Mouse (Mus musculus) layer of hippocampus, postnatal 36 days (tissue): ENCODE results near the gene Lct. TPM values are rescaled to one million over a fixed set of nuclear protein-coding genes. Genes with fewer than 3 reads are reported as not detected.
"Not testable (repeated sequence)": the region's sequence is repeated elsewhere in the genome, so short reads cannot be mapped to it uniquely, and the experiment has no call there.

Experiments
- DNase-seq, 2 experiments: peaks; one replicate each; pipeline ENCODE4 v3.0.0; 2022
- total RNA-seq, 2 experiments: library from RNA; stranded (reverse); gene quantifications; 2 replicates each; pipeline ENCODE4 v1.2.3; 2021

Gene Lct
- 10 to 100 TPM; 58.3 to 71.0 TPM for total RNA-seq

DNA sequence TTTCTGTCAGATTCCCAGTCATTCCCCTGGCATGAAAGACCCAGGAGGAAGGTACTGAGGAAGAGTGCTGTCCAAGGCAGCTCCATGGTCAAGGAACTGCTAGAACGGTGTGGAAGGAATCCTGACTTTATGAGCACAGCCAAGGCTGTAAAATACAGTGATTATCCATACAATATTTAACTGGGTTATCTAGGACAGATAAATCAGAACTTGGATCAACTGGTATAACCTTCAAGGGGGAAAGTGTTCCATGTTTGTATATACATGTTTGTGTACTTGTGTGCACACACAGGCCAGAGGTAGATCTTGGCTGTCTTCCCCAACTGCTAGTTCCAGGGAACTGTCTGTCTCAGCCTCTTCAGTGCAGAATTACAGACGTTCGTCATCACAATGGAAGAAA lies at the start of gene Lct:
Lct (minus strand) TSS at position 101 of the 400 bp plus-strand sequence.
- no peak for DNase-seq

DNA sequence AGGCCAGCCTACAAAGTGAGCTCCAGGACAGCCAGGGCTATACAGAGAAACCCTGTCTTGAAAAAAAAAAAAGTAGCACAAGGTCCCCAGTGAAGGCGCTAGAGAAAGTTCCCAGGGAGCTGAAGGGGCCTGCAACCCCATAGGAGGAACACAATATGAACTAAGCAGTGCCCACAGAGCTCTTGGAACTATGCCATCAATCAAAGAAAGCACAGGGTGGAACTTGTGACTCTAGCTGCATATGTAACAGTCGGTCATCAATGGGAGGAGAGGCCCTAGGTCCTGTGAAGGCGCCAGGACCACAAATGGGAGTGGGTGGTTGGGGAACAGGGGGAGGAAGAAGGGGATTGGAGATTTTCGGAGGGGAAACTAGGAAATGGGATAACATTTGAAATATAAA lies 48.7 kb upstream of the Lct start:
- DNase-seq: no peak

DNA sequence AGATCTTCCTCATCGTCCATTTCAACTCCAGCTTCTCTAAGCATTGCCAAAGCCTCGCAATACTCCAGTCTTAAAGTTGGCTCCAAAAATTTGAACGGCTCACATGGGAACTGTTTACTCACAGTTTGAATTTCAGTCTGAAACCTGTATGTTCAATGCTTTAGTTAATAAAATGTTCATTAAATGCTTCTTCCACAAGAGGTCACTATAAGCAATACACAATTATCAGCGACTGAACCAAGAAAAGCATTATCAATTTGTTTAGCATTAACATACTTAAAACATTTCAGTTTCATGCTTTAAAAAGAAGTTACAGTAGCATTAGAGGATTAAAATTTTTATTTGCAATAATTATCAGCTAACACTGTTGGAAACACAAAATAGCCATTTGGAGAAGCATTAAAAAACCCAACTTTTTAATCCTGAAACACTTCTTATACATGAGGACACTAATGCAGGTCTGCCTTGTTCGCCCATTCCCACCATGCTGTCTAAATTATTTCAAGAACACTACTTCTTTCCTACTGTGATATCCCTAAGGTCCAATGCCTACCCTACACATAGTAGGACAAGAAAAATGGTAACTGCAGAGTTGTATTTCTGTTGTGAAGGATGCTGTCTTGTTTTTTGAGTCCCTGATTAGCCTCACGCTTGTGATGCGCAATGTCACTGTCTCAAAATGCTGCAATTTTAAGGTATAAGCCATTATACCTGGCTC lies 44.2 kb upstream of the Lct start:
- no peak for DNase-seq

GRCm38 (mm10) chr1:128368732-128369441 lies 40.8 kb upstream of the Lct start:
- peak in 1 of 2 experiments; percentile 50 for DNase-seq

- peak; percentile 25 to 34 for DNase-seq
These were observed 32.5 kb upstream of the Lct start for GRCm38 (mm10) chr1:128360601-128361000.

- DNase-seq: peak; percentile 88 to 90
These were observed 31.6 kb upstream of the Lct start, which contains the start of gene Mcm6 for GRCm38 (mm10) chr1:128359554-128360376. Gene Mcm6 (minus strand): TSS chr1:128359664.

DNA sequence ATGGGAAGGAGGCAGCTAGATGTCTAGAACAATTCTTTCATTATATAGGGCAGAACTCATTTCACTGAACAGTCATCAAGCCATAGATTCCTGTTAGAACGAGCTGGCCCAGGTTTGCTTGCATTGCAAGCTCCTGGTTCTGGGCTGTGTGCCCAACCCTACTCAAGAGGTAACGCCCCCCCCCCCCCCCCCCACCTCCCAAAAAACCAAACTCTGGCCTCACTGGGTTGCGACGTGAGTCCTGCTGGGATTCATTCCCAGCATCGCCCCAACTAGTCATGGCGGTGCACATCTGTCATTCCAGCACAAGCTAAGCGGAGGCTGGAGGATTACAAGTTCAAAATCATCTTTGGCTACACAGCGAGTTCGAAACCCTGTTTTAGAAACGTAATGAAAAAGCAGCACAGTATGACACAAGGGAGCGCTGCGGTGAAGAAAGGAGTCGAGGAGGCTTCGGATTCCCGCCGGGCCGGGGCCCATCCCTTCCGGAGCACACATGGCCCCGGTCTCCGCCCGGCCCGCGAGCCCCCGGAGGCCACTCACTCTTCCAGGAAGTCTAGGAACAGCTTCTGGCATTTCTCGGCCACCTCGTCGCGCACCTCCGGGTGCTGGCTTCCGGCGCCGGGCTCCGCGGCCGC lies 30.9 kb upstream of the Lct start:
- no peak for DNase-seq

- no peak for DNase-seq
These were observed 30.2 kb upstream of the Lct start for GRCm38 (mm10) chr1:128358276-128358675.

DNA sequence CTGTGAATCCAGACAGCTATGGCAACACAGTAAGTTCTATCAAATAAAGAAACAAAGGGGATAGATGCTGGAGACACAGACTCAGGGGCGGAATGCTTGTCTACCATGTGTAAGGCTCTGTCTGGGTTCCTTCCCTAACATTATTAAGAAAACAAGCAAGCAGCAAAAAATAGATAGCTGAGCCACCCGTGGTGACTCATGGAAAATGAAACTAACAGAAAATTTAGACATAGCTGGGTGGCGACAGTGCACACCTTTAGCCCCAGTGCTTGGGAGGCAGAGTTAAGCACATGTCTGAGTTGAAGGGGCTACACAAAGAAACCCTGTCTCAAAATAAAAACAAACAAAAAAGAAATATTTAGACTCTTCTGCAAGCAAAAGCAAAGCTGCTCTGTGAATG lies 29.3 kb upstream of the Lct start:
- DNase-seq: no peak

- DNase-seq: no peak
These were observed 25.0 kb upstream of the Lct start for GRCm38 (mm10) chr1:128353092-128353491.

- DNase-seq: no peak
These were observed 16.1 kb upstream of the Lct start for GRCm38 (mm10) chr1:128344232-128344631.

DNA sequence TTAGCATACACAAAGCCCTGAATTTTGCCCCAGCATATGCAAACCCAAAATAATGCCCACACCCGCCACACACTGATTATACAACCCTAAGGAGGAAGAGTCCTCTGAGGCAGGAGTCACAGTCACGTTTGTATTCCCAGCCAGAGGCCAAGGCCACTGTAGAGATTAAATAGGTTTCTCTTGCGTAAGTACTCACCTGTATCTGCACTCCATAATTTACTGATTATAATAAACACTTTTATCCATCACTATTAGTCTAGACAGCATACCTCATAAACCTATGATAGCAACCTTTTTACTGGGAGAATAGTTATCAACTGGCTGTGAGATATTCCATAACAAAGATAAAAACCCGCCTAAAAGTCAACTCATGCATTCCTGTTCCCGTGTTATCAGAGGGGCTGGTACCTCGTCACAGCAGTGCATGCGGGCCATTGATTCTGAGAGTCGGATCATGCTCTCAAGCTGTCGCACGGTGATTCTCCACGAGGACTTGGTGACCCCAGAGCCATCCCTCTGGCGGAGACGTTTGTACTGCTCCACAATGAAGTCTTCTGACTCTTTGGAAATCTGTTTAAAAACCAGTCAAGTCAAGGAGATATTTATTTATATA lies 9.7 kb upstream of the Lct start:
- DNase-seq: no peak

GRCm38 (mm10) chr1:128330313-128330712 lies 2.2 kb upstream of the Lct start:
- no peak for DNase-seq

DNA sequence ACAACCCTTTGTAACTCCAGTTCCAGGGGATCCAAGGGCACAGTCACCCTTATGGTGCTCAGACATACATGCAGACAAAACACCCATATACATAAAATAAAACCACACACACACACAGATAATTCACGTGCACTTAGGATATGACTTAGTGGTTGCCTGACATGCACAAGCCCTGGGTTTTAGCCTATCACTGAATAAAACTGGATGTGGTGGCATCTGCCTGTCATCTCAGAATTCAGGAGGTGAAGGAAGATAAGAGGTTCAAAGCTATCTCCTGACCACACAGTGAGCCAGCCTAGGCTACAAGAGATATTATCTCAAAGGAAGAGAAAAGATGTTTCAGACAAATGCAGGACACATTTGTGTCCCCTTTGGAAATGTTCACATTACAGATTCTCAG lies 953 bp downstream of the Lct start:
- no peak for DNase-seq

- DNase-seq: no peak
These were observed 3.3 kb downstream of the Lct start for GRCm38 (mm10) chr1:128324776-128325175.

DNA sequence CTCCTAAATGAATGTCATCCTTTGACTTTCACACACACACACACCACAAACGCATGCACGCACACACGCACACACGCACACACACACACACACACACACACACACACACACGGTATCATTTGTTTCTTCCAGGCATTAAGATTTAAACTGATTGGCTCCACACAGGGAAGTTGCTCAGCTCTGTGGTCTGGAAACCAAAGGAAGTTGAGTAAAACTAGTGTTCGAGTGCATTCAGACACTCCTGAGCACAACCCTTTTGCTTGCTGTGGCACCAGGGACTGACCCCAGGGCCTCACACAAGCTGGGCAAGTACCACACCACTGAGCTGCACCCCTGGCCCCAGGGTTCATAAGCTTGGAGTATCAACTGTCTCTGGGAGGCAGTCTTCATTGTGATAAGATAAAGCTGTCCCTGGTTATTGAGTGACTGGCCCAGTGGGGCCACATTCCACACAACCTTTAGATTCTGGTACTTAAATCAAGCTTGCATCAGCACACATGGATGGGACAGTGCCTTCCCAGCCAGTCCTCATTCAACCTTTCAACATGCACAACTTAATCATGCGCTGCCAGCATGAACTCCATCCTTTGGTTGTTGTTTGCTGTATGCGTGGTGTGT lies 5.0 kb downstream of the Lct start:
- DNase-seq: no peak

- not testable (repeated sequence) for DNase-seq
These were observed 8.9 kb downstream of the Lct start for GRCm38 (mm10) chr1:128319266-128319665.

DNA sequence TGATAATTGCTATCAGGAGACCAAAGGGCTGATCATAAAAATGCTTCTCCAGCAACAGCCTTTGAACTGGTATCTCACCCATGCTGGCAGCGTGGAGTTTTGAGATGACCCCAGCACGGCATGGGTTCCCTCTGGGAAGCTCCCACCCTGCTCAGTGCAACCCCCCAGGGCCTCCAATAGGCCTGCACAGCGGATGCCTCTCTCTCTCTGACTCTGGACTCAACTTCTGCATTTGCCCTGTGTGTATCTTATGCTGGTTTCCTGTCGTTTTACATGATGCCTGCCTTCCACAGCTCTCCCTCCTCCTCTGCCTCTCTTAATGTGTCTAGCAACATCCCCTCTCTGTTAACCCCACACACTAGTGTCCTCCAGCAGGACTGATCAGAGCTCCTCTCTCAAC lies 13.5 kb downstream of the Lct start:
- DNase-seq: no peak

DNA sequence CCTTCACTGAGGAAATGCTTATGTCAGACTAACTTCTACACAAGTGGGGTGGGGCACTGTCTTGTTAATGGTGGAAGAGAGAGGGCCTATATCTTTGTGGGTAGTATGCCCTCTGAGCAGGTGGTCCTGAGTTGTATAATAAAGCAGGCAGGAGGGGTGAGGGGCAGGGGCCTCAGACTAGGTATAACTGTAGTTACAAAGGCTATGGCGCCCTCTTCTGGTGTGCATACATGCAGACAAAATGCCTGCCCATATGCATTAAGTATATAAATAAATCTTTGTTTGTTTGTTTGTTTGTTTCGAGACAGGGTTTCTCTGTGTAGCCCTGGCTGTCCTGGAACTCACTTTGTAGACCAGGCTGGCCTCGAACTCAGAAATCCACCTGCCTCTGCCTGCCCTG lies 19.1 kb downstream of the Lct start:
- no peak for DNase-seq

GRCm38 (mm10) chr1:128303900-128304299 lies 24.2 kb downstream of the Lct start:
- DNase-seq: no peak

- DNase-seq: no peak
These were observed 32.2 kb downstream of the Lct start for GRCm38 (mm10) chr1:128295717-128296528.
